Mouse (Mus musculus) hindbrain, postnatal 0 days (tissue): ENCODE data around the gene Stat5b. TPM values are rescaled to one million over a fixed set of nuclear protein-coding genes. Genes with fewer than 3 reads are reported as not detected.
A peak's percentile ranks its signal among the peaks of the same experiment; 100 is the strongest.

Source experiments
- ATAC-seq: fragments of 200-750 bp; cut with Nextera tagmentation; 2 replicates; pipeline ENCODE4 v1.8.0; 2017; ENCODE audit warnings: mild to moderate bottlenecking, moderate TSS enrichment, moderate library complexity
- DNase-seq: peaks from one replicate; pipeline ENCODE4 v3.0.0-alpha.2; 2015; ENCODE audit warnings: low spot score
- H3K27ac ChIP-seq: fragments of 300-500 bp; sonication (generic); 2 replicates; pipeline ENCODE4 v1.5.1; 2014; ENCODE audit warnings: mild to moderate bottlenecking
- H3K27me3 ChIP-seq: fragments of 300-500 bp; sonication (generic); 2 replicates; pipeline ENCODE4 v1.6.1; 2014; ENCODE audit warnings: low read length, mixed read lengths; ENCODE audit not compliant: insufficient read depth
- H3K36me3 ChIP-seq: fragments of 300-500 bp; sonication (generic); 2 replicates; pipeline ENCODE4 v1.6.1; 2014; ENCODE audit warnings: low read length, mixed read lengths; ENCODE audit not compliant: insufficient read depth
- H3K4me1 ChIP-seq: fragments of 300-500 bp; sonication (generic); 2 replicates; pipeline ENCODE4 v1.6.1; 2014; ENCODE audit warnings: antibody characterized with exemption, low read length, mixed read lengths; ENCODE audit not compliant: insufficient read depth
- H3K4me2 ChIP-seq: fragments of 300-500 bp; sonication (generic); 2 replicates; pipeline ENCODE4 v1.6.1; 2014; ENCODE audit warnings: low read depth, mild to moderate bottlenecking, low read length, moderate library complexity, mixed read lengths
- H3K4me3 ChIP-seq: fragments of 300-500 bp; sonication (generic); 2 replicates; pipeline ENCODE4 v1.5.1; 2014; ENCODE audit warnings: low read length
- H3K9ac ChIP-seq: fragments of 300-500 bp; sonication (generic); replicated peaks from 2 replicates; pipeline ENCODE4 v1.6.1; 2014; ENCODE audit warnings: mild to moderate bottlenecking, low read length, moderate library complexity, mixed read lengths
- H3K9me3 ChIP-seq: fragments of 300-500 bp; sonication (generic); 2 replicates; pipeline ENCODE4 v1.6.1; 2016; ENCODE audit warnings: low read length, mixed read lengths
- CTCF ChIP-seq: IDR thresholded peaks from 2 replicates; pipeline ENCODE4 v1.5.1; 2016; ENCODE audit warnings: antibody characterized with exemption, control low read depth, low read depth
- WGBS: fragments of 180-500 bp; shearing (Covaris S2); extraction: QIAGEN DNeasy Blood & Tissue Kit; methylation state at CpG from one replicate; pipeline ENCODE4 v1.1.7; 2014; 5-methylcytosine and 5-hydroxymethylcytosine counted together
- polyA plus RNA-seq: library from polyadenylated mRNA; unstranded; fragments of >200 nt; fragmentation: Nextera tagmentation; extraction: Ambion mirVana; gene quantifications from 2 replicates; pipeline ENCODE4 v1.2.1, GENCODE M21; 2015
- total RNA-seq: library from RNA; depleted of rRNA; stranded (reverse); fragments of >200 nt; gene quantifications from 2 replicates; pipeline ENCODE4 v1.2.3, GENCODE M21; 2014

Stat5b gene
- total and polyA plus RNA-seq, 2 experiments from 2014 or later = 12.8 to 25.0 TPM

- 69% methylated on average over 20 of the region's 20 CpGs for WGBS
- TF ChIP-seq CTCF = no peak
- no peaks in the 10 kb centered on the region for H3K9me3 ChIP-seq
- no peak overlapping the region for H3K4me2 ChIP-seq
- no peak overlapping the region for H3K27ac ChIP-seq
- ATAC-seq (no peak), DNase-seq (no peak)
- H3K27me3 ChIP-seq = no peaks in the 10 kb centered on the region
- no peaks in the 10 kb centered on the region for H3K4me1 ChIP-seq
- H3K4me3 ChIP-seq = no peak overlapping the region
- peaks cover 27% of the 10 kb centered on the region for H3K36me3 ChIP-seq
- H3K9ac ChIP-seq = no peak overlapping the region
Measured at GRCm38 (mm10) chr11:100806380-100807305, 43.9 kb downstream of the Stat5b start.

- Histone ChIP-seq H3K27me3 (no peaks in the 10 kb centered on the region), H3K27ac (no peak overlapping the region), H3K36me3 (peaks cover 33% of the 10 kb centered on the region), H3K4me2 (no peak overlapping the region), H3K9me3 (no peaks in the 10 kb centered on the region), H3K9ac (no peak overlapping the region), H3K4me3 (no peak overlapping the region), H3K4me1 (no peaks in the 10 kb centered on the region)
- 77% methylated on average over 7 of the region's 7 CpGs for WGBS
- TF ChIP-seq CTCF = no peak
- ATAC-seq (no peak), DNase-seq (no peak)
Measured at GRCm38 (mm10) chr11:100805535-100805934, 45.0 kb downstream of the Stat5b start.

GRCm38 (mm10) chr11:100804409-100804808 is 46.1 kb downstream of the Stat5b start:
- Histone ChIP-seq H3K9me3 (no peaks in the 10 kb centered on the region), H3K4me2 (no peak overlapping the region), H3K4me3 (no peak overlapping the region), H3K4me1 (no peaks in the 10 kb centered on the region), H3K27me3 (no peaks in the 10 kb centered on the region), H3K27ac (no peak overlapping the region), H3K9ac (no peak overlapping the region), H3K36me3 (peaks cover 33% of the 10 kb centered on the region)
- ATAC-seq (no peak), DNase-seq (no peak)
- no peak for TF ChIP-seq CTCF
- 98% methylated on average over 10 of the region's 10 CpGs for WGBS

GRCm38 (mm10) chr11:100799426-100799825 is 51.1 kb downstream of the Stat5b start:
- H3K4me2 ChIP-seq = no peak overlapping the region
- H3K9me3 ChIP-seq = no peaks in the 10 kb centered on the region
- WGBS = 55% methylated on average over 5 of the region's 5 CpGs
- H3K4me3 ChIP-seq = no peak overlapping the region
- no peak overlapping the region for H3K27ac ChIP-seq
- H3K9ac ChIP-seq = no peak overlapping the region
- no peaks in the 10 kb centered on the region for H3K27me3 ChIP-seq
- DNase-seq = peak; percentile 7
- peaks cover 25% of the 10 kb centered on the region for H3K36me3 ChIP-seq
- no peak for TF ChIP-seq CTCF
- H3K4me1 ChIP-seq = no peaks in the 10 kb centered on the region
- no peak for ATAC-seq

GRCm38 (mm10) chr11:100796585-100796984 is 53.9 kb downstream of the Stat5b start:
- DNase-seq = no peak
- Histone ChIP-seq H3K9me3 (no peaks in the 10 kb centered on the region), H3K27ac (no peak overlapping the region), H3K4me3 (no peak overlapping the region), H3K36me3 (peaks cover 13% of the 10 kb centered on the region; the same call in 1 of the 2 replicates), H3K4me1 (no peaks in the 10 kb centered on the region), H3K9ac (no peak overlapping the region), H3K27me3 (no peaks in the 10 kb centered on the region), H3K4me2 (no peak overlapping the region)
- 76% methylated on average over 8 of the region's 8 CpGs for WGBS
- TF ChIP-seq CTCF = no peak
- no peak for ATAC-seq

- ATAC-seq (no peak), DNase-seq (no peak)
- H3K9ac ChIP-seq = no peak overlapping the region
- no peak for TF ChIP-seq CTCF
- H3K4me3 ChIP-seq = no peak overlapping the region
- no peaks in the 10 kb centered on the region for H3K9me3 ChIP-seq
- H3K4me1 ChIP-seq = no peaks in the 10 kb centered on the region
- H3K27ac ChIP-seq = no peak overlapping the region
- WGBS = 93% methylated on average over 2 of the region's 2 CpGs
- H3K4me2 ChIP-seq = no peak overlapping the region
- H3K27me3 ChIP-seq = no peaks in the 10 kb centered on the region
- H3K36me3 ChIP-seq = peaks cover 7% of the 10 kb centered on the region; the same call in 1 of the 2 replicates
Measured at GRCm38 (mm10) chr11:100795386-100795785, 55.1 kb downstream of the Stat5b start.
